Mouse (Mus musculus) liver, embryonic 13.5 days (tissue): Measurements from ENCODE around the gene Adgrf1. TPM values are rescaled to one million over a fixed set of nuclear protein-coding genes. Genes with fewer than 3 reads are reported as not detected.
"Not testable (repeated sequence)": the region's sequence is repeated elsewhere in the genome, so short reads cannot be mapped to it uniquely, and the experiment has no call there.

Experiments
- ATAC-seq: fragments of 200-750 bp; cut with Nextera tagmentation; 2 replicates; pipeline ENCODE4 v1.8.0; 2017; ENCODE audit warnings: low read depth, mild to moderate bottlenecking, moderate number of reproducible peaks, moderate library complexity
- DNase-seq: peaks from one replicate; pipeline ENCODE4 v3.0.0; 2022
- H3K27ac ChIP-seq: fragments of 300-500 bp; sonication (generic); 2 replicates; pipeline ENCODE4 v1.5.1; 2015; ENCODE audit warnings: moderate library complexity, mild to moderate bottlenecking, inconsistent platforms
- H3K27me3 ChIP-seq: fragments of 300-500 bp; sonication (generic); 2 replicates; pipeline ENCODE4 v1.6.1; 2015; ENCODE audit warnings: mild to moderate bottlenecking, inconsistent platforms
- H3K36me3 ChIP-seq: fragments of 300-500 bp; sonication (generic); 2 replicates; pipeline ENCODE4 v1.6.1; 2015; ENCODE audit warnings: mild to moderate bottlenecking, inconsistent platforms
- H3K4me1 ChIP-seq: fragments of 300-500 bp; sonication (generic); replicated peaks from 2 replicates; pipeline ENCODE4 v1.6.1; 2015; ENCODE audit warnings: inconsistent platforms
- H3K4me2 ChIP-seq: fragments of 300-500 bp; sonication (generic); 2 replicates; pipeline ENCODE4 v1.6.1; 2015; ENCODE audit warnings: inconsistent platforms, mild to moderate bottlenecking, moderate library complexity
- H3K4me3 ChIP-seq: fragments of 300-500 bp; sonication (generic); replicated peaks from 2 replicates; pipeline ENCODE4 v1.5.1; 2015; ENCODE audit warnings: mild to moderate bottlenecking, inconsistent platforms
- H3K9ac ChIP-seq: fragments of 300-500 bp; sonication (generic); 2 replicates; pipeline ENCODE4 v1.6.1; 2015; ENCODE audit warnings: mild to moderate bottlenecking, inconsistent platforms
- H3K9me3 ChIP-seq: fragments of 300-500 bp; sonication (generic); replicated peaks from 2 replicates; pipeline ENCODE4 v1.6.1; 2016; ENCODE audit warnings: inconsistent platforms
- WGBS: fragments of 180-500 bp; shearing (Covaris S2); methylation state at CpG from one replicate; pipeline ENCODE4 v1.1.7; 2015; ENCODE audit not compliant: insufficient replicate concordance; 5-methylcytosine and 5-hydroxymethylcytosine counted together
- polyA plus RNA-seq: library from polyadenylated mRNA; unstranded; fragments of >200 nt; fragmentation: Nextera tagmentation; extraction: Ambion mirVana; gene quantifications from 2 replicates; pipeline ENCODE4 v1.2.1, GENCODE M21; 2015

Adgrf1 gene
- polyA plus RNA-seq, 1 experiment from 2014 or later = 0.16 TPM

DNA sequence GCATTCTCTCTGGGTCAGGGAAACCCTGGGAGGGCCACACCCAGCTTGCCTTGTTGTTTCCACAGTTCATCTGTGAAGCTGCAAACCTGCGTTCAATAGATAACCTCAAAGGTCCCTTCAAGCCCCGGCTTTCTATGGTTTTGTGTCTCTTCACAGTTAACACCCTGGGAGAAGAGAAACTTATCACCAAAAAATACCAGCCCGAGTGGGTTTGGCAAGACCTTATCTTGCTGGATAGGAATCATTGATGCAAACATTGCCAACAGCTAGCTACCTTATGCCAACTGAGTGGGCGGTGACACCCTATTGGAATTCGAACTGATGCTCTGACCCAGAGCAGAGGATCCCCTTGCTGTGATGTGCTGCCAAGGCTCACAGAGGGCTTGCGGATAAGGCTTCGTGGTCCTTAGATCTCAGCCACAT, 59.6 kb downstream of the Adgrf1 start:
- WGBS = 21% methylated on average over 7 of the region's 7 CpGs
- DNase-seq (peak; percentile 78), ATAC-seq (peak; percentile 83)
- no peaks in the 10 kb centered on the region for H3K9me3 ChIP-seq
- H3K4me2 ChIP-seq = peak overlapping the region; percentile 50
- no peaks in the 10 kb centered on the region for H3K27me3 ChIP-seq
- H3K4me1 ChIP-seq = peaks cover 88% of the 10 kb centered on the region
- H3K27ac ChIP-seq = peak overlapping the region; percentile 93
- no peaks in the 10 kb centered on the region for H3K36me3 ChIP-seq
- no peak overlapping the region; the same call in 1 of the 2 replicates for H3K4me3 ChIP-seq
- peak overlapping the region; percentile 58 for H3K9ac ChIP-seq

DNA sequence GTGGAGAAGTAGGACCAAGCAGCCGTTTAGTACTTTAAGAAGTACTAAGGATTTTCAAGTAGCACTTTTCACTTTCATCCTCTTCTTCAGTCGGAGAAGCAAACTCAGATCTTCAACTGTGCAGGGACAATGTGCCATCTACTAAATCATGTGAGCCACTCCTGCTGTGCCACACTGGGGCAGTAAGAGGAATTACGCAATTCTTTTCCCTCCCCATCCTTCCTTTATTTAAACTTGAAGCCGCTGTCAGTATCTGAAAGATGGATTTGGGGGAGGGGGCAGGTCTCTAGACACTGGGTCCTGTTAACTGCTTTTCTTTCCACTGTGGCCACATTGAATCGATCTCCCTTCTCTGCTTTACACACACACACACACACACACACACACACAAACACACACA, 62.6 kb downstream of the Adgrf1 start:
- H3K9me3 ChIP-seq = no peaks in the 10 kb centered on the region
- no peaks in the 10 kb centered on the region for H3K27me3 ChIP-seq
- H3K9ac ChIP-seq = no peak overlapping the region
- ATAC-seq (no peak), DNase-seq (no peak)
- WGBS = 38% methylated on average over 5 of the region's 5 CpGs
- no peak overlapping the region for H3K4me2 ChIP-seq
- H3K4me1 ChIP-seq = peaks cover 64% of the 10 kb centered on the region
- H3K27ac ChIP-seq = no peak overlapping the region
- no peaks in the 10 kb centered on the region for H3K36me3 ChIP-seq
- H3K4me3 ChIP-seq = no peak overlapping the region

DNA sequence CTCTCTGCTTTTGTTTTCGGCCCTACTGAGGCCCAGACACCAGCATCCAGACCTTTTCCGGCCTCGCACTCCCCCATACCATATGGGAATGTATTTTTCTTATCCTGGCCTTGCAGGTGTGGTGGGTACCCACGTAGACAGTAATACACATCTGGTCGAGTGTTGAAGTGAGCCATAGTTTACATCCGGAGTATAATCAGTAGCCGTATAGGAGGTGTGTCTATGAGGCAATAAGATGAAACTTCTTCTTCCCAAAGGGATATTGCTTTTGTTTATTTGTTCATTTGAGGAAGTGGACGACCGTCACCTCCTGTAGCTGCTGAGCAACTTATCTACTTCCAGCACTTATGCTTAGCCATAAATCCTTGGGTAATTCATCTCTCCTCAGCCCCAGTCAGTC, 63.9 kb downstream of the Adgrf1 start:
- no peak overlapping the region for H3K4me2 ChIP-seq
- H3K4me1 ChIP-seq = peaks cover 50% of the 10 kb centered on the region
- no peak for ATAC-seq
- no peaks in the 10 kb centered on the region for H3K9me3 ChIP-seq
- H3K9ac ChIP-seq = no peak overlapping the region
- no peaks in the 10 kb centered on the region for H3K36me3 ChIP-seq
- WGBS = 33% methylated on average over 9 of the region's 9 CpGs
- H3K27me3 ChIP-seq = no peaks in the 10 kb centered on the region
- DNase-seq = no peak
- no peak overlapping the region for H3K4me3 ChIP-seq
- H3K27ac ChIP-seq = peak overlapping the region; percentile 25; the same call in 1 of the 2 replicates

- H3K9ac ChIP-seq = no peak overlapping the region
- H3K27me3 ChIP-seq = no peaks in the 10 kb centered on the region
- H3K4me2 ChIP-seq = no peak overlapping the region
- no peak overlapping the region for H3K27ac ChIP-seq
- H3K9me3 ChIP-seq = no peaks in the 10 kb centered on the region
- DNase-seq = no peak
- ATAC-seq = no peak
- no peak overlapping the region for H3K4me3 ChIP-seq
- peaks cover 16% of the 10 kb centered on the region for H3K4me1 ChIP-seq
- H3K36me3 ChIP-seq = no peaks in the 10 kb centered on the region
- 59% methylated on average over 2 of the region's 2 CpGs for WGBS
Observed at GRCm38 (mm10) chr17:43337643-43338042, 67.5 kb downstream of the Adgrf1 start.

DNA sequence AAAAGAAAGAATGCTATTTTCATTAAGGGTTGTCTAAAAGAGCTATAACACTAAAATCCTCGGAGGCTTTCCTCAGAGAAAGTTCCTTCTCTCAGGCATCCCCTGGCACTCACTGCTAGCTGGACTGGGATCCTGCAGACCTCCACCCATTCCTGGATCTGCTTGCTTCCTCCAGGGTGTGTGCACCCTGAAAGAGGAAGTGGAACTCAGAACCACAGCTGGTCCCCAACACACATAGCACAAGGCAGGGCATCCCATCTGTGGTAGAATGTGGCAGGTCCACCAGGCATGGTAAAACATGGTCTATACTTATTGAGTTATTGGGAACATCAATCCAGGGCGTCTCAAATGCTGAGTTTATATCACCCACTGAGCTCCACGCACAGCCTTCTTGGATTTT, 68.2 kb downstream of the Adgrf1 start:
- no peak overlapping the region for H3K4me3 ChIP-seq
- peaks cover 11% of the 10 kb centered on the region; the same call in 1 of the 2 replicates for H3K4me1 ChIP-seq
- no peak overlapping the region for H3K27ac ChIP-seq
- DNase-seq (no peak), ATAC-seq (no peak)
- 65% methylated on average over 3 of the region's 3 CpGs for WGBS
- no peaks in the 10 kb centered on the region for H3K9me3 ChIP-seq
- no peak overlapping the region for H3K9ac ChIP-seq
- no peaks in the 10 kb centered on the region for H3K36me3 ChIP-seq
- H3K27me3 ChIP-seq = no peaks in the 10 kb centered on the region
- no peak overlapping the region for H3K4me2 ChIP-seq

DNA sequence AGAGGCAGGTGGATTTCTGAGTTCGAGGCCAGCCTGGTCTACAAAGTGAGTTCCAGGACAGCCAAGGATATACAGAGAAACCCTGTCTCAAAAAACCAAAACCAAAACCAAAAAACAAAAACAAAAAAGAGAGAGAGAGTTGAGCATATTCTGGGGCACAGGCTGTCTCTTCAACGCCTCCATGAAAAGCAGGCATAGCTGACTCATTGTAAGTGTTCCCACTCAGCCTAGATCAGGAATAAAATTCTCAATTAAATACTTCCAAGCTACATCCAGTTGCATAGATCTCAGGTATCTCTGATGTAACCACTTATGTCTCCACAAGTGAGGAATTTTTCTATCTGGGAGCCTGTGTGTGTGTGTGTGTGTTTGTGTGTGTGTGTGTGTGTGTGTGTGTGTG, 76.4 kb downstream of the Adgrf1 start:
- DNase-seq, H3K9ac ChIP-seq, ATAC-seq, H3K27me3 ChIP-seq, H3K36me3 ChIP-seq, H3K9me3 ChIP-seq, H3K4me1 ChIP-seq, H3K4me3 ChIP-seq, H3K4me2 ChIP-seq, H3K27ac ChIP-seq: not testable (repeated sequence)
- 77% methylated on average over 2 of the region's 2 CpGs for WGBS

GRCm38 (mm10) chr17:43357902-43358539, 87.9 kb downstream of the Adgrf1 start:
- no peak for ATAC-seq
- no peak overlapping the region for H3K9ac ChIP-seq
- no peak overlapping the region for H3K27ac ChIP-seq
- WGBS = 27% methylated on average over 9 of the region's 9 CpGs
- no peak overlapping the region for H3K4me2 ChIP-seq
- H3K4me1 ChIP-seq = peaks cover 6% of the 10 kb centered on the region; the same call in 1 of the 2 replicates
- no peak overlapping the region for H3K4me3 ChIP-seq
- no peak for DNase-seq
- no peaks in the 10 kb centered on the region for H3K36me3 ChIP-seq
- no peaks in the 10 kb centered on the region for H3K9me3 ChIP-seq
- H3K27me3 ChIP-seq = peaks cover 49% of the 10 kb centered on the region

GRCm38 (mm10) chr17:43359826-43360619, 89.9 kb downstream of the Adgrf1 start, which contains the start of gene Adgrf5:
TSS of gene Adgrf5 (plus strand) at chr17:43360451.
- peak within 1 kb of the TSS; percentile 30 for H3K4me3 ChIP-seq
- H3K36me3 ChIP-seq = no peaks in the 10 kb centered on the region
- no peak within 1 kb of the TSS for H3K9ac ChIP-seq
- DNase-seq (no peak), ATAC-seq (no peak)
- no peaks in the 10 kb centered on the region for H3K9me3 ChIP-seq
- WGBS = 15% methylated on average over 16 of the region's 16 CpGs
- H3K4me1 ChIP-seq = peaks cover 6% of the 10 kb centered on the region; the same call in 1 of the 2 replicates
- H3K4me2 ChIP-seq = peak within 1 kb of the TSS; percentile 25
- no peak within 1 kb of the TSS for H3K27ac ChIP-seq
- H3K27me3 ChIP-seq = peaks cover 66% of the 10 kb centered on the region

DNA sequence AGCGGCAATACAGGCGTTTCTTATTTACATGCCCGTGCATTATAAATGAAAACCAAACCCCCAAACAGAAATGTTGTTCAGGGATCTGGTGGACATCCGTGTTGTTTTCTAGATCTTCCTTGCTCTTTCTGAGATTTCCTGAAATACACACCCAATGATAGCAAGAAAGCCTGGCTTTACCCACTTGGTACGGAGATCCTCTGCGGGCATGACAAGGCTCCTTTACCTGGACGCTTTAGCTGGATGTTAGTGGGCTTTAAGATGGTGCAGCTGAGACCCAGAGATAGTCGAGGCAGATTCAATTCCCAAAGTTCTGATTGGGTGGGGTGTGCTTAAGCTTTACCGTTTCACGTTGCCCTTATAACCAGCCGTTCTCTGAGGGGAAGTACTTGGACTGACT, 90.9 kb downstream of the Adgrf1 start:
- H3K9ac ChIP-seq = no peak overlapping the region

DNA sequence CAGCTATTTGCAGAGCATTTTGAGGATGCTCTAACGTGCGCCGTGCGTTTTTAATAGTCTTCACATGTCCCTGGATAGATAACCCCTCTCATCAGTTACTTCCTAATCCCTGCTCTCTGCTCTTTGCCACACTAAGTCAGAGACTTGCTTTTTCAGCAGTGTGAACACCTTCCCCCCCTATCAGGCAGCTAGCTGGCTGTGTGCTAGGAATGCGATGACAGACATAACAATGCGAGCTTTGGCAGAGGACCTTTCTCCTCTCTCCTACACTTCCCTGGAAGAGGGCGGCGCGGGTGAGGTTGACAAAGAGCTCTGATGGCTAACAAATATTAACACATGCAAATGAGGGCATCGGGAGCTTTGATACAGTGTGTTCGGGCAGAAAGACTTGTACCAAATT, 92.2 kb downstream of the Adgrf1 start:
- DNase-seq = no peak
- no peaks in the 10 kb centered on the region for H3K9me3 ChIP-seq
- H3K27ac ChIP-seq = no peak overlapping the region
- no peaks in the 10 kb centered on the region for H3K36me3 ChIP-seq
- no peak overlapping the region for H3K4me3 ChIP-seq
- 54% methylated on average over 11 of the region's 11 CpGs for WGBS
- peaks cover 77% of the 10 kb centered on the region for H3K27me3 ChIP-seq
- H3K4me2 ChIP-seq = no peak overlapping the region
- H3K4me1 ChIP-seq = peaks cover 6% of the 10 kb centered on the region; the same call in 1 of the 2 replicates
- H3K9ac ChIP-seq = no peak overlapping the region
- ATAC-seq = no peak

More for the DNA sequence above, 90.9 kb downstream of the Adgrf1 start:
- H3K27ac ChIP-seq = no peak overlapping the region
- DNase-seq (no peak), ATAC-seq (no peak)
- peaks cover 75% of the 10 kb centered on the region for H3K27me3 ChIP-seq
- 36% methylated on average over 11 of the region's 11 CpGs for WGBS
- H3K9me3 ChIP-seq = no peaks in the 10 kb centered on the region
- no peaks in the 10 kb centered on the region for H3K36me3 ChIP-seq
- 0 out of 2 replicates have a peak overlapping the region, but pooled peaks have one; percentile 3 for H3K4me2 ChIP-seq
- peak overlapping the region; percentile 30; the same call in 1 of the 2 replicates for H3K4me3 ChIP-seq
- peaks cover 6% of the 10 kb centered on the region; the same call in 1 of the 2 replicates for H3K4me1 ChIP-seq

DNA sequence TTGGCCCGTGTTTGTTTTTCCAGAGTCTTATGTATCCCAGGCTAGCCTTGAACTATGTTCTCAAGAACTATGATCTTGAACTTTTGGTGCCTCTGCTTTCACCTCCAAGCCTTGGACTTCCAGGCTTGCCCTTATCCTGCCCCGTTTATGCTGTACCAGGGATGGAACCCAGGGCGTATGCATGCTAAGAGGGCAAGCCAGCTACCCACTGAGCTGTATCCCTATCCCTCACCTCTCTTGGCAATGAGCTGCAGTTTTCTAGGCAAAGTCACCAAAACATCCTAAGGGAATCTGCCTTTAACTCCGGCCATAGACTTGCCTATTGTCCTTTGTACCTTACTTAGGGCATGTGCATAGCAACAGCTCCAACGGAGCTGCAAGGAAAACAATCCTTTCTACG, 92.8 kb downstream of the Adgrf1 start:
- H3K4me3 ChIP-seq = no peak overlapping the region
- WGBS = 55% methylated on average over 6 of the region's 6 CpGs
- no peaks in the 10 kb centered on the region for H3K36me3 ChIP-seq
- H3K4me2 ChIP-seq = no peak overlapping the region
- peaks cover 76% of the 10 kb centered on the region for H3K27me3 ChIP-seq
- no peak for ATAC-seq
- no peak overlapping the region for H3K9ac ChIP-seq
- H3K9me3 ChIP-seq = no peaks in the 10 kb centered on the region
- DNase-seq = no peak
- peaks cover 6% of the 10 kb centered on the region; the same call in 1 of the 2 replicates for H3K4me1 ChIP-seq
- no peak overlapping the region for H3K27ac ChIP-seq
